Mouse (Mus musculus) spleen, adult 2 months (tissue): ENCODE data around the gene Rpl36.

Source experiments
- CTCF ChIP-seq: fragments of 200-500 bp; IDR thresholded peaks from 2 replicates; pipeline ENCODE4 v1.5.1; 2011; ENCODE audit warnings: mild to moderate bottlenecking, inconsistent platforms; ENCODE audit not compliant: insufficient read depth, insufficient read length, insufficient replicate concordance; ENCODE audit errors: extremely low read depth
- POLR2A ChIP-seq: fragments of 200-500 bp; IDR thresholded peaks from 2 replicates; pipeline ENCODE4 v1.6.1; 2011; ENCODE audit warnings: low read depth, low read length, inconsistent platforms

- no peak for TF ChIP-seq CTCF
- no peak for TF ChIP-seq POLR2A
Measured at GRCm38 (mm10) chr17:56583611-56584256, 29.5 kb upstream of the Rpl36 start.
